Mouse (Mus musculus): ENCODE results near the gene Lag3. TPM values are rescaled to one million over a fixed set of nuclear protein-coding genes. Genes with fewer than 3 reads are reported as not detected.
A peak's percentile ranks its signal among the peaks of the same experiment; 100 is the strongest.

Lag3 gene
- total and polyA plus RNA-seq, 3 experiments, result 0.52 to 2.0 (median 1.2) TPM

GRCm38 (mm10) chr6:124865766-124866362 lies 45.6 kb downstream of the Lag3 start:
- Histone ChIP-seq H3K27me3 (replicated peaks) (peaks cover 22% of the 10 kb centered on the region), H3K79me2 (replicated peaks; ENCODE audit: control insufficient read depth, extremely low read depth, insufficient read depth, poor library complexity, severe bottlenecking) (no peaks in the 10 kb centered on the region), H3K36me3 (replicated peaks in 1 of 2; ENCODE audit: control insufficient read depth in 1 of 2, insufficient read depth in 1 of 2, low read length in 1 of 2) (no peaks in the 10 kb centered on the region), H3K4me1 (ENCODE audit: control insufficient read depth in 1 of 2, insufficient read depth in 2 of 2) (peaks cover 23 to 29% of the 10 kb centered on the region in 2 experiments), H3K27ac (ENCODE audit: insufficient read depth, low read depth) (no peak overlapping the region), H3K4me3 (replicated peaks in 1 of 3; ENCODE audit: low read depth in 2 of 3, low read length in 2 of 3, poor library complexity in 1 of 3) (no peak overlapping the region), H3K9me3 (replicated peaks; ENCODE audit: low read length) (no peaks in the 10 kb centered on the region), H3K9ac (ENCODE audit: insufficient read depth, low read depth) (no peak overlapping the region), H3K4me2 (ENCODE audit: insufficient read depth, low read depth, poor library complexity, severe bottlenecking) (no peak overlapping the region)
- DNase-seq (ENCODE audit: extremely low read depth), result no peak
- no peak for TF ChIP-seq CHD1 (IDR thresholded peaks at IDR 0.05; ENCODE audit: low read depth, low read length)
- in situ Hi-C loops (cut with MboI; ENCODE audit: low pct_ligation_motif_present, low pct_unique_long_range_greater_than_20kb, low sequenced_read_pairs), result loop anchor here (5.0 to 25.0 kb wide), 2 partner anchors 36 to 171 kb away; partner anchors contain the start of genes Acrbp and Ing4
- dilution Hi-C loops (cut with MboI; ENCODE audit: extremely low pct_ligation_motif_present, extremely low pct_unique_long_range_greater_than_20kb, low sequenced_read_pairs), result no loop called here

GRCm38 (mm10) chr6:124863658-124864298 lies 47.7 kb downstream of the Lag3 start, which contains the start of gene Gpr162:
Gpr162 (minus strand) TSS chr6:124863983.
- Histone ChIP-seq H3K4me3 (replicated peaks in 1 of 3; ENCODE audit: low read depth in 2 of 3, low read length in 2 of 3, poor library complexity in 1 of 3) (peak within 1 kb of the TSS; percentile 50 to 65 (median 54)), H3K27me3 (replicated peaks) (peaks cover 26% of the 10 kb centered on the region), H3K4me1 (ENCODE audit: control insufficient read depth in 1 of 2, insufficient read depth in 2 of 2) (peaks cover 27 to 34% of the 10 kb centered on the region in 2 experiments), H3K36me3 (replicated peaks in 1 of 2; ENCODE audit: control insufficient read depth in 1 of 2, insufficient read depth in 1 of 2, low read length in 1 of 2) (no peaks in the 10 kb centered on the region), H3K79me2 (replicated peaks; ENCODE audit: control insufficient read depth, extremely low read depth, insufficient read depth, poor library complexity, severe bottlenecking) (no peaks in the 10 kb centered on the region), H3K9me3 (replicated peaks; ENCODE audit: low read length) (no peaks in the 10 kb centered on the region), H3K9ac (ENCODE audit: insufficient read depth, low read depth) (peak within 1 kb of the TSS; percentile 68), H3K27ac (ENCODE audit: insufficient read depth, low read depth) (no peak within 1 kb of the TSS), H3K4me2 (ENCODE audit: insufficient read depth, low read depth, poor library complexity, severe bottlenecking) (peak within 1 kb of the TSS; percentile 42)
- TF ChIP-seq POLR2AphosphoS2 (IDR thresholded peaks at IDR 0.05; ENCODE audit: low read depth, low read length) (no peak), ZKSCAN1 (IDR thresholded peaks at IDR 0.05; ENCODE audit: borderline replicate concordance, low read depth, low read length) (no peak), E2F4 (IDR thresholded peaks at IDR 0.05; ENCODE audit: insufficient replicate concordance, low read depth, low read length) (no peak), MAFK (IDR thresholded peaks at IDR 0.05; ENCODE audit: insufficient replicate concordance, low read length) (no peak), MXI1 (IDR thresholded peaks at IDR 0.05; ENCODE audit: low read depth, low read length) (no peak), MAZ (IDR thresholded peaks at IDR 0.05; ENCODE audit: low read depth, low read length) (peak; percentile 87), UBTF (IDR thresholded peaks at IDR 0.05; ENCODE audit: low read depth, low read length) (peak; percentile 82; the same call in 1 of the 2 replicates), CHD2 (IDR thresholded peaks at IDR 0.05; ENCODE audit: low read length) (peak; percentile 18; the same call in 1 of the 2 replicates), TCF12 (IDR thresholded peaks at IDR 0.05; ENCODE audit: low read depth, low read length) (no peak), MEF2A (IDR thresholded peaks at IDR 0.05; ENCODE audit: borderline replicate concordance, low read depth, low read length) (no peak), SMC3 (IDR thresholded peaks at IDR 0.05; ENCODE audit: low read depth, low read length) (no peak)
- in situ Hi-C loops (cut with MboI; ENCODE audit: low pct_ligation_motif_present, low pct_unique_long_range_greater_than_20kb, low sequenced_read_pairs) (loop anchor here (25.0 kb wide), 1 partner anchor 174 kb away; the partner anchor contains the start of genes Acrbp and Ing4), dilution Hi-C loops (cut with MboI; ENCODE audit: extremely low pct_ligation_motif_present, extremely low pct_unique_long_range_greater_than_20kb, low sequenced_read_pairs) (no loop called here)
- DNase-seq (ENCODE audit: extremely low read depth), result no peak
